Mouse (Mus musculus) ES-Bruce4 (cell line): ENCODE measurements at regions not wholly inside any gene's neighbourhood (a gene's known extent, or its start where the extent isn't known, plus 50 kb on each side); places are given as distances from the start of the nearest gene placed in this dataset.

Source experiments
- H3K27ac ChIP-seq: 2 replicates; pipeline ENCODE4 v1.5.1; 2012; ENCODE audit warnings: low read length, inconsistent platforms; ENCODE audit not compliant: insufficient read depth
- H3K27me3 ChIP-seq: 2 replicates; pipeline ENCODE4 v1.6.1; 2012; ENCODE audit warnings: mild to moderate bottlenecking, low read length, inconsistent platforms; ENCODE audit not compliant: control insufficient read depth, poor library complexity, insufficient read depth, severe bottlenecking
- H3K36me3 ChIP-seq: 2 replicates; pipeline ENCODE4 v1.6.1; 2012; ENCODE audit warnings: inconsistent platforms, mild to moderate bottlenecking, low read length, moderate library complexity; ENCODE audit not compliant: control insufficient read depth, poor library complexity, insufficient read depth, severe bottlenecking
- H3K4me1 ChIP-seq: one replicate; pipeline ENCODE4 v1.8.1; 2011; ENCODE audit warnings: low read length; ENCODE audit not compliant: control insufficient read depth, insufficient read depth
- H3K4me3 ChIP-seq: 2 replicates; pipeline ENCODE4 v1.5.1; 2011; ENCODE audit warnings: low read depth, mild to moderate bottlenecking, low read length
- H3K9ac ChIP-seq: 2 replicates; pipeline ENCODE4 v1.6.1; 2012; ENCODE audit warnings: low read depth, mild to moderate bottlenecking, inconsistent platforms; ENCODE audit not compliant: poor library complexity, severe bottlenecking
- H3K9me3 ChIP-seq: replicated peaks from 2 replicates; pipeline ENCODE4 v1.6.1; 2012; ENCODE audit warnings: mild to moderate bottlenecking, low read length, inconsistent platforms; ENCODE audit not compliant: control insufficient read depth, poor library complexity, insufficient read depth, severe bottlenecking
- CTCF ChIP-seq: IDR thresholded peaks from one replicate; pipeline ENCODE4 v1.8.1; 2011; ENCODE audit warnings: low read depth, low read length
- EP300 ChIP-seq: IDR thresholded peaks from 2 replicates; pipeline ENCODE4 v1.6.1; 2011; ENCODE audit warnings: low read depth, low read length; ENCODE audit not compliant: insufficient read depth
- POLR2A ChIP-seq: IDR thresholded peaks from one replicate; pipeline ENCODE4 v1.8.1; 2011; ENCODE audit warnings: low read length; ENCODE audit not compliant: insufficient read depth

DNA sequence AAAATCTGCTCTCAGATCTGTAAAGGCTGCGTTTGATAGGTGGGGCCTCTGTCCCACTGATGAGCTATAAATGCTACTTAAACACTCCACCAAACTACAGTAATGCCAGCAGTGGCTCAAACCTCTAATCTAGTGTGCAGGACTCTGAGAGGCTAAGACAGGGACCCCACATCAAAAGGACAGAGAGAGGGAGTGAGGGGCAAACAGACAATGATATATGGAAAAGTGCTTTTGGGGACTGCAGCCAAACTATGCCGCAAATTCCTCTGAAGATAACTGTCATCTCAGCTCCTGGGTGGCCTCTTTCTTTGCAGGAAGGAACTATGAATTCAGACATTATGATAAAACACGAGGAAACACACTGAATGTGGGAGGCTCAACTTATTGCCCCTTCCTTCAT lies 138.9 kb upstream of the Ddit4l start:
- Histone ChIP-seq H3K9me3 (no peaks in the 10 kb centered on the region), H3K27me3 (no peaks in the 10 kb centered on the region), H3K4me3 (no peak overlapping the region), H3K36me3 (no peaks in the 10 kb centered on the region), H3K4me1 (no peaks in the 10 kb centered on the region), H3K27ac (no peak overlapping the region), H3K9ac (no peak overlapping the region)
- TF ChIP-seq EP300 (no peak), POLR2A (no peak), CTCF (no peak)

DNA sequence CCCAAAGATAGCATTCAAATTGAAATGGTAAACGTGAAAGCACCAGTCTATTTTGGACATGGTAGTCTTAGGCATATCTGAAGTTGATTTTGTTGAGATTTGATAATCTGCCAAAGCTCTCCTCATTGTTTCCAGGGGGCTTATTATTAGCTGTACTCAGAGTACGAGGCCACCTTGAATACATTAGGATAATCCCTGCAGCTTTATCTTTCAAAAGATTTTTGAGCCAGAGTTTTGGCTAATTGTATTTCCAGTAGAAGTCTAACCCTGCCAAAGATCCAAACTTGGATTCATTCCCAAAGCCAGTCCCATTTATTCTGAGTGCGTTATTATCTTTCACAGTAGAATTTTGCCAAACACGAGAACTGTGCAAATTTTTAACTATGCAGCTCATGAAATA lies 138.4 kb upstream of the Ddit4l start:
- H3K4me1 ChIP-seq, result no peaks in the 10 kb centered on the region
- TF ChIP-seq POLR2A, result no peak
- no peak for TF ChIP-seq CTCF
- no peak for TF ChIP-seq EP300
- H3K27me3 ChIP-seq, result no peaks in the 10 kb centered on the region
- no peaks in the 10 kb centered on the region for H3K36me3 ChIP-seq
- H3K9me3 ChIP-seq, result no peaks in the 10 kb centered on the region
- no peak overlapping the region for H3K27ac ChIP-seq
- H3K9ac ChIP-seq, result no peak overlapping the region
- no peak overlapping the region for H3K4me3 ChIP-seq

DNA sequence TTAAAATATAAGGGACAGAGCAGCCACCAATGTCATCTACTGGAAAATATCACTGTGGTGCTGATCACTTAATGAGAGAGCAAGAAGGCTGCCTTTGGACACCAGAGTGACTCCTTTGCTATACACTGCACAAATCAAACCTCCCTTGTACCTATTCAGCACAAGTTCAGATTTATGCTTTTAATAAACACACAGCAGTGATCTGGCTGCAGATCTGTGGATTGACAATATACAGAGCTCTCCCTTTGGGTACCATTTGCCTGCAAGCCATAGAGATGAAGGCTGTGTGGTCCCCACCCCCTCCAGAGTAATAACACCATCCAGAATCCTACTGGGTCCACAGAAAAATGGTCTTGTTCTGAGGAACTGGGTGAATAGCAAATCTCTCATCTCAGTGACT lies 131.8 kb upstream of the Ddit4l start:
- TF ChIP-seq EP300 (no peak), CTCF (no peak), POLR2A (no peak)
- H3K4me3 ChIP-seq, result no peak overlapping the region

GRCm38 (mm10) chr3:137491508-137492019 lies 129.8 kb upstream of the Ddit4l start:
- Histone ChIP-seq H3K27ac (no peak overlapping the region), H3K9me3 (no peaks in the 10 kb centered on the region), H3K4me3 (no peak overlapping the region), H3K36me3 (no peaks in the 10 kb centered on the region), H3K9ac (no peak overlapping the region), H3K27me3 (no peaks in the 10 kb centered on the region; the same call in 1 of the 2 replicates), H3K4me1 (no peaks in the 10 kb centered on the region)
- TF ChIP-seq CTCF (no peak), EP300 (no peak), POLR2A (no peak)

More for the DNA sequence above, 131.8 kb upstream of the Ddit4l start:
- Histone ChIP-seq H3K27me3 (no peaks in the 10 kb centered on the region; the same call in 1 of the 2 replicates), H3K9me3 (no peaks in the 10 kb centered on the region), H3K36me3 (no peaks in the 10 kb centered on the region), H3K27ac (no peak overlapping the region), H3K4me1 (no peaks in the 10 kb centered on the region), H3K9ac (no peak overlapping the region)

DNA sequence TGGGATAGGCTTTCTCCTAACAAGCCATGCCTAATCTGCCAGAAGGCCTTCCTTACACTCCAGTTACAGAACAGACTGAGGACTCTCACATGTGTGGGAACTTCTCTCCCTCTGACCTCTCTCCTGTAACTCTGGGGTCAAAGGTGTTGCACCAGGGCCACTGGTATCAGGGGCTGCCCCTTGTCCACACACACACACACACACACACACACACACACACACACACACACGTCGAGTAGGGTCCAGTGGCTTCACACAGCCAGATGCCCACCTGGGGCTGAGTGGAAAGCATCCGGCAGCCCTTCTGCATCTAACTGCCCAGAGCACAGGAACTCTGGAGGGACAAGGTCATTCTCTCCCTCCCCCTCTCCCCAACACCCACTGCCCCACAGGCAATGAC lies 123.1 kb upstream of the Ddit4l start:
- TF ChIP-seq EP300 (no peak), CTCF (no peak), POLR2A (no peak)
- no peak overlapping the region for H3K27ac ChIP-seq
- H3K4me1 ChIP-seq, result no peaks in the 10 kb centered on the region
- H3K4me3 ChIP-seq, result no peak overlapping the region
- H3K9ac ChIP-seq, result no peak overlapping the region
- H3K36me3 ChIP-seq, result no peaks in the 10 kb centered on the region
- H3K27me3 ChIP-seq, result no peaks in the 10 kb centered on the region
- no peaks in the 10 kb centered on the region for H3K9me3 ChIP-seq

DNA sequence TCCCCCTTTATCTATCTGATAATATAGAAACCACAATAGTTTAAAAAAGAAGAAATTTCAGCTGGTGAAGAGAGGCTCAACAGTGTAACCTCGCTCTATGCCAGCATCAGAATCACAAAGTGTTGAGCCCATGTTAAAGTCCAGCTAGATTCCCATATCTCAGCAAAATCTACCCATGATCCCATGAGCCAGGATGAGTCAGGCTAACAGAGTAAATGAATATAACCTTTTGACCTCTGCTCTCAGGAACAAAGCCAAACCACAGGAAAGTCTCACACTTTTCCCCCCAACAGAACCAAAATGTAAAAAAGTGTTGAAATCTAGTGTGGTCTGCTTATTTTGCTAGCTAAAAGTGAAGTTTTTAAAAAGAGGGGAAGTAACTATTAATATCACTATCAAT lies 110.1 kb upstream of the Ddit4l start:
- Histone ChIP-seq H3K9ac (no peak overlapping the region), H3K4me3 (no peak overlapping the region), H3K27me3 (0 out of 2 replicates have a peak, but pooled peaks cover 1% of the 10 kb centered on the region), H3K4me1 (no peaks in the 10 kb centered on the region), H3K9me3 (no peaks in the 10 kb centered on the region), H3K36me3 (no peaks in the 10 kb centered on the region), H3K27ac (no peak overlapping the region)
- TF ChIP-seq POLR2A (no peak), EP300 (no peak), CTCF (no peak)
